Mouse (Mus musculus): ENCODE data around the gene Trcg1. TPM values are rescaled to one million over a fixed set of nuclear protein-coding genes. Genes with fewer than 3 reads are reported as not detected.

Trcg1 gene
- 0.04 TPM in 1 of 2 replicates, not detected in the other for polyA plus RNA-seq (2015; fragmentation: Nextera tagmentation; extraction: Ambion mirVana)

GRCm38 (mm10) chr9:57236256-57236655 lies at the start of gene Trcg1:
TSS of gene Trcg1 (plus strand) at chr9:57236556.

GRCm38 (mm10) chr9:57261913-57262794 lies 25.8 kb downstream of the Trcg1 start, which contains the start of gene 1700017B05Rik:
TSS of gene 1700017B05Rik (minus strand) at chr9:57262612.

Other genes starting within 250 kb of the Trcg1 start
- gene Ptpn9, start 241.6 kb upstream of the Trcg1 start, polyA plus RNA-seq (2015; fragmentation: Nextera tagmentation; extraction: Ambion mirVana): 7.0 and 9.0 TPM in 2 replicates
- 13.6 and 15.4 TPM in 2 replicates for gene Sin3a, start 164.5 kb upstream of the Trcg1 start, polyA plus RNA-seq (2015; fragmentation: Nextera tagmentation; extraction: Ambion mirVana)
- gene Man2c1, start 105.9 kb upstream of the Trcg1 start, polyA plus RNA-seq (2015; fragmentation: Nextera tagmentation; extraction: Ambion mirVana): 25.3 and 33.2 TPM in 2 replicates
- 3.0 and 4.7 TPM in 2 replicates for gene Neil1, start 88.3 kb upstream of the Trcg1 start, polyA plus RNA-seq (2015; fragmentation: Nextera tagmentation; extraction: Ambion mirVana)
- gene Commd4, start 78.2 kb upstream of the Trcg1 start, polyA plus RNA-seq (2015; fragmentation: Nextera tagmentation; extraction: Ambion mirVana): 84.2 and 94.1 TPM in 2 replicates
- 16.2 and 17.1 TPM in 2 replicates for gene 1700017B05Rik, start 26.1 kb downstream of the Trcg1 start, polyA plus RNA-seq (2015; fragmentation: Nextera tagmentation; extraction: Ambion mirVana)
- gene Ppcdc, start 203.6 kb downstream of the Trcg1 start, polyA plus RNA-seq (2015; fragmentation: Nextera tagmentation; extraction: Ambion mirVana): 17.4 and 22.6 TPM in 2 replicates
- 4.5 and 6.0 TPM in 2 replicates for gene Scamp5, start 231.5 kb downstream of the Trcg1 start, polyA plus RNA-seq (2015; fragmentation: Nextera tagmentation; extraction: Ambion mirVana)

Data from spleen, postnatal 0 days (tissue).